Mouse (Mus musculus) erythroblast, embryonic 14.5 days (primary cell): ENCODE measurements around the gene Lrmda.

Source experiments
- GATA1 ChIP-seq: IDR thresholded peaks from 2 replicates; pipeline ENCODE4 v1.6.1; 2012; ENCODE audit warnings: low read length, inconsistent platforms, mixed read lengths
- TAL1 ChIP-seq: IDR thresholded peaks from 3 replicates; pipeline ENCODE4 v1.6.1; 2012; ENCODE audit warnings: low read length, inconsistent platforms, mixed read lengths

DNA sequence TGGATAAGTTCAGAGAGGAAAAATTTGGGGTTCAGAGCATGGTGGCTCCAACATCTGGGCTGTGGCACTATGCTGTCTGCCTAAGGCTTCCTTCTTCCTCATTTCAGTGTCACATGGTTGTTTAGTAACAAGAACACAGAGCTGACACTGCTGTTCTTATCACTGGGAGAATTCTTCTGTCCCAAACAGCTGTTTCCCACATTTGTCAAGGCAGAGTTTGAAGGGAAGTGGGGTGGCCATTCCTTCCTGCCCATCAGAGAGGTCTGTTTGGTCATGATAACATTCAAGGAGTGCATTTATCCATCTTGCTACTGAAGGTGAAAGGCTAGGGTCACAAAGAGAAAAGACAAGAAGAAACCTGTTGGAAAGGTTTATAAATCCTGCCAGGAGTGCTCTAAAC, 740.2 kb downstream of the Lrmda start:
- no peak for TF ChIP-seq GATA1
- no peak for TF ChIP-seq TAL1
